Mouse (Mus musculus): Measurements from ENCODE around the gene Krt8.
"Not testable (repeated sequence)": the region's sequence is repeated elsewhere in the genome, so short reads cannot be mapped to it uniquely, and the experiment has no call there.

Gene Krt8

GRCm38 (mm10) chr15:102007097-102008069 is 3.1 kb upstream of the Krt8 start:
- no peak for DNase-seq

- DNase-seq, result no peak
These were observed 2.0 kb upstream of the Krt8 start for GRCm38 (mm10) chr15:102006317-102006716.

- no peak for DNase-seq
These were observed 1.0 kb upstream of the Krt8 start for GRCm38 (mm10) chr15:102005290-102005689.

- no peak for DNase-seq
These were observed 766 bp downstream of the Krt8 start for GRCm38 (mm10) chr15:102003516-102003915.

- peak; percentile 80 to 86 for DNase-seq
These were observed 1.4 kb downstream of the Krt8 start for GRCm38 (mm10) chr15:102002646-102003488.

- no peak for DNase-seq
These were observed 4.5 kb downstream of the Krt8 start for GRCm38 (mm10) chr15:101999676-102000335.

- no peak for DNase-seq
These were observed 5.1 kb downstream of the Krt8 start for GRCm38 (mm10) chr15:101999156-101999555.

GRCm38 (mm10) chr15:101996450-101997078 is 7.7 kb downstream of the Krt8 start:
- DNase-seq, result not testable (repeated sequence)

- no peak for DNase-seq
These were observed 8.6 kb downstream of the Krt8 start for GRCm38 (mm10) chr15:101995484-101996236.

GRCm38 (mm10) chr15:101994365-101994764 is 9.9 kb downstream of the Krt8 start:
- no peak for DNase-seq

GRCm38 (mm10) chr15:101990946-101991345 is 13.3 kb downstream of the Krt8 start:
- DNase-seq, result no peak

- DNase-seq, result no peak
These were observed 15.6 kb downstream of the Krt8 start for GRCm38 (mm10) chr15:101988714-101989113.

- peak; percentile 72 to 91 for DNase-seq
These were observed 16.2 kb downstream of the Krt8 start for GRCm38 (mm10) chr15:101988119-101988518.

- DNase-seq, result no peak
These were observed 19.5 kb downstream of the Krt8 start for GRCm38 (mm10) chr15:101984746-101985145.

GRCm38 (mm10) chr15:101983949-101984601 is 20.2 kb downstream of the Krt8 start:
- DNase-seq, result peak; percentile 94 to 95

GRCm38 (mm10) chr15:101983315-101983948 is 20.9 kb downstream of the Krt8 start:
- no peak for DNase-seq

- DNase-seq, result peak; percentile 88 to 90
These were observed 23.4 kb downstream of the Krt8 start for GRCm38 (mm10) chr15:101980849-101981248.

- DNase-seq, result peak; percentile 91 to 92
These were observed 27.1 kb downstream of the Krt8 start for GRCm38 (mm10) chr15:101977043-101977726.

GRCm38 (mm10) chr15:101976641-101977040 is 27.6 kb downstream of the Krt8 start:
- DNase-seq, result peak in 1 of 2 experiments; percentile 35

- no peak for DNase-seq
These were observed 28.3 kb downstream of the Krt8 start for GRCm38 (mm10) chr15:101976023-101976422.

Measured in kidney, adult 8-10 months (tissue).